Mouse (Mus musculus): ENCODE measurements around the gene Aars.
"Not testable (repeated sequence)": the region's sequence is repeated elsewhere in the genome, so short reads cannot be mapped to it uniquely, and the experiment has no call there.

- TF ChIP-seq CTCF (IDR thresholded peaks at IDR 0.05; ENCODE audit: borderline replicate concordance, extremely low read depth, insufficient read depth, insufficient read length); POLR2A (IDR thresholded peaks at IDR 0.05; ENCODE audit: borderline replicate concordance, extremely low read depth, insufficient read depth, insufficient read length, poor library complexity, severe bottlenecking): not testable (repeated sequence)
Observed at GRCm38 (mm10) chr8:111083936-111084335, 51.0 kb downstream of the Aars start.

All from brain, embryonic 14.5 days (tissue).